Mouse (Mus musculus): Measurements from ENCODE around the gene Adgre5.

GRCm38 (mm10) chr8:83756273-83756672 lies 15.1 kb upstream of the Adgre5 start:
- TF ChIP-seq CTCF (IDR thresholded peaks at IDR 0.05; ENCODE audit: extremely low read depth, insufficient read length, insufficient replicate concordance, low read depth, low read length) (no peak), POLR2A (IDR thresholded peaks at IDR 0.05; ENCODE audit: low read depth, low read length) (no peak)
